Mouse (Mus musculus): ENCODE data around the gene 2010111I01Rik. TPM values are rescaled to one million over a fixed set of nuclear protein-coding genes. Genes with fewer than 3 reads are reported as not detected.

The 2010111I01Rik gene
- polyA plus RNA-seq, 1 experiment = 47.5 TPM

DNA sequence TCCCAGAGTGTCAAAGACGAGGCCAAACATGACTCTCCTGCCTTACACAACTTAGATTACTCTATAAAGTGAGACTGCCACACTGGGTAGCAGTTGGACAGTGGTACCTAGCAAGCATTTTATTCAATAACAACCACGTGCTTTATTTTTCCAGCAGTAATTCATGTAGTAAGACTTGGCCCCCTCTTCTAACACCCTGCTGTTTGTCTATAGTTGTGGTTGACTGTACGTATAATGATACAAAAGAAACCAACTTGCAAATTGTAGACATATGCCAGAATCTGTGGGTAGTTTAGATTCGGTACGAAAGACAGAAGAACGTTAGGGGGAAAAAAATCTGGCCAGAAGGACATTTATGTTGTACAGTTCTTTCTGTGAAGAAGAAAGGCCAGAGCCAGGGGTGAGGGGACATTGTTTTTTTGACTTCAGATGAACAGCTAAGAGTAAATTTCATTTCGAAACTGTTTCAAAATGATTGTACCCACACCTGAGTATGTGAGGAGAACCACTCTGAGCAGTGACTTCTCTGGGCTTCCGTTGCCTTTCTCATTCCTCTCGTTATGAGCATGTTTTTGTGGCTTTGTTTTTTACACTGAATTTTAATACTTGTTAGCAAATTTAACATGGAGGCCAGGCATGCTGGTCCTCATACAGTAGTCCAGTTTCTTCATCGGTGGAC is 309.9 kb downstream of the 2010111I01Rik start:
- Histone ChIP-seq H3K4me3 (replicated peaks; ENCODE audit: control insufficient read depth, low read depth, low read length) (no peak overlapping the region), H3K4me1 (ENCODE audit: control insufficient read depth, insufficient read depth, low read length) (peaks cover 1% of the 10 kb centered on the region; the same call in 1 of the 2 replicates), H3K27ac (ENCODE audit: control insufficient read depth, insufficient read depth, low read depth, low read length, poor library complexity) (no peak overlapping the region)
- WGBS = 83% methylated on average over 10 of the region's 10 CpGs
- TF ChIP-seq CTCF (IDR thresholded peaks at IDR 0.05; ENCODE audit: control insufficient read depth, insufficient read depth, low read length) = no peak
- no peak for TF ChIP-seq POLR2A (IDR thresholded peaks at IDR 0.05; ENCODE audit: borderline replicate concordance, control insufficient read depth, low read depth, low read length)

GRCm38 (mm10) chr13:63276389-63276788 is 311.7 kb downstream of the 2010111I01Rik start:
- Histone ChIP-seq H3K4me1 (ENCODE audit: control insufficient read depth, insufficient read depth, low read length) (peaks cover 1% of the 10 kb centered on the region; the same call in 1 of the 2 replicates), H3K4me3 (replicated peaks; ENCODE audit: control insufficient read depth, low read depth, low read length) (no peak overlapping the region), H3K27ac (ENCODE audit: control insufficient read depth, insufficient read depth, low read depth, low read length, poor library complexity) (no peak overlapping the region)
- no peak for TF ChIP-seq POLR2A (IDR thresholded peaks at IDR 0.05; ENCODE audit: borderline replicate concordance, control insufficient read depth, low read depth, low read length)
- no peak for TF ChIP-seq CTCF (IDR thresholded peaks at IDR 0.05; ENCODE audit: control insufficient read depth, insufficient read depth, low read length)
- WGBS = 59% methylated on average over 4 of the region's 4 CpGs

GRCm38 (mm10) chr13:63277316-63277715 is 312.6 kb downstream of the 2010111I01Rik start:
- TF ChIP-seq POLR2A (IDR thresholded peaks at IDR 0.05; ENCODE audit: borderline replicate concordance, control insufficient read depth, low read depth, low read length) = no peak
- TF ChIP-seq CTCF (IDR thresholded peaks at IDR 0.05; ENCODE audit: control insufficient read depth, insufficient read depth, low read length) = no peak
- no peak overlapping the region for H3K27ac ChIP-seq (ENCODE audit: control insufficient read depth, insufficient read depth, low read depth, low read length, poor library complexity)
- 65% methylated on average over 5 of the region's 5 CpGs for WGBS
- H3K4me3 ChIP-seq (replicated peaks; ENCODE audit: control insufficient read depth, low read depth, low read length) = no peak overlapping the region
- H3K4me1 ChIP-seq (ENCODE audit: control insufficient read depth, insufficient read depth, low read length) = peaks cover 1% of the 10 kb centered on the region; the same call in 1 of the 2 replicates

GRCm38 (mm10) chr13:63278141-63278631 is 313.5 kb downstream of the 2010111I01Rik start:
- Histone ChIP-seq H3K4me3 (replicated peaks; ENCODE audit: control insufficient read depth, low read depth, low read length) (no peak overlapping the region), H3K4me1 (ENCODE audit: control insufficient read depth, insufficient read depth, low read length) (peaks cover 1% of the 10 kb centered on the region; the same call in 1 of the 2 replicates), H3K27ac (ENCODE audit: control insufficient read depth, insufficient read depth, low read depth, low read length, poor library complexity) (no peak overlapping the region)
- TF ChIP-seq CTCF (IDR thresholded peaks at IDR 0.05; ENCODE audit: control insufficient read depth, insufficient read depth, low read length) = no peak
- TF ChIP-seq POLR2A (IDR thresholded peaks at IDR 0.05; ENCODE audit: borderline replicate concordance, control insufficient read depth, low read depth, low read length) = no peak
- WGBS = 44% methylated on average over 5 of the region's 5 CpGs

DNA sequence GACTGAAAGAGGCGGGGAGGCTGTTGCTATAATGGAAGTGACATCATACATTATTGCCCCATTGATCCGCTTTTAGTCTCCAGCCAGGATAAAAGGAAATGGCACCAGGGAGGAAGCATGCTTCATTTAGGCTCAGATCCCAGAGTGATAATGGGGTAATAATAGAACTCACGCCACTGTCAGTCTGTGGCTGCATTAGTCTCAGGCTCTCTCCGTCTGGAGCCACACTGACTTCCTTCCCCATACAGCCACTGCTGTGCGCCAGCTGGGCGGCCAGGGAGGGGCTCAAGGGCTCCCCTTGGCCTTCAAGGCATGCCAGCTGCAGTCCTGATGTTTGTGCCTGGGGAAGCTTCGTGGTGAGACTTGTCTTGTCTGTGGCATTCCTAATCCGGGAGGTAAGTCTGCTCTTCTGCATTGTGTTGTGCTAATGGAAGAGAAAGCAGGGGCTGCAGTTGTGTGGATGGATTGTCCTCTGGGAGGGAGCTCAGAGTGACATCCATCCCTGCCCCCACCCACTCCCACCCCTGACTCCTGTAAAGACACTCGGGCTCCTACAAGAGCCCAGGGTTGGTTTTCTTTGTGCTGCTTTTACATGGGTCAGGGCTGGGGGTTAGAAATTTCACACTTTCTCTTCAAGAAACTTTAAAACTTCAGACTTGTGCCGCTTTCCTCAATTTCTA is 314.2 kb downstream of the 2010111I01Rik start:
- no peak overlapping the region; the same call in 1 of the 2 replicates for H3K27ac ChIP-seq (ENCODE audit: control insufficient read depth, insufficient read depth, low read depth, low read length, poor library complexity)

GRCm38 (mm10) chr13:63279807-63280206 is 315.1 kb downstream of the 2010111I01Rik start:
- peaks cover 1% of the 10 kb centered on the region; the same call in 1 of the 2 replicates for H3K4me1 ChIP-seq (ENCODE audit: control insufficient read depth, insufficient read depth, low read length)
- no peak overlapping the region for H3K4me3 ChIP-seq (replicated peaks; ENCODE audit: control insufficient read depth, low read depth, low read length)
- no peak overlapping the region for H3K27ac ChIP-seq (ENCODE audit: control insufficient read depth, insufficient read depth, low read depth, low read length, poor library complexity)
- no peak for TF ChIP-seq CTCF (IDR thresholded peaks at IDR 0.05; ENCODE audit: control insufficient read depth, insufficient read depth, low read length)
- TF ChIP-seq POLR2A (IDR thresholded peaks at IDR 0.05; ENCODE audit: borderline replicate concordance, control insufficient read depth, low read depth, low read length) = no peak
- 83% methylated on average over 8 of the region's 8 CpGs for WGBS

More for the DNA sequence above, 314.2 kb downstream of the 2010111I01Rik start:
- H3K4me1 ChIP-seq (ENCODE audit: control insufficient read depth, insufficient read depth, low read length) = peaks cover 1% of the 10 kb centered on the region; the same call in 1 of the 2 replicates
- WGBS = 19% methylated on average over 10 of the region's 10 CpGs
- TF ChIP-seq CTCF (IDR thresholded peaks at IDR 0.05; ENCODE audit: control insufficient read depth, insufficient read depth, low read length) = no peak
- no peak for TF ChIP-seq POLR2A (IDR thresholded peaks at IDR 0.05; ENCODE audit: borderline replicate concordance, control insufficient read depth, low read depth, low read length)
- H3K4me3 ChIP-seq (replicated peaks; ENCODE audit: control insufficient read depth, low read depth, low read length) = no peak overlapping the region

DNA sequence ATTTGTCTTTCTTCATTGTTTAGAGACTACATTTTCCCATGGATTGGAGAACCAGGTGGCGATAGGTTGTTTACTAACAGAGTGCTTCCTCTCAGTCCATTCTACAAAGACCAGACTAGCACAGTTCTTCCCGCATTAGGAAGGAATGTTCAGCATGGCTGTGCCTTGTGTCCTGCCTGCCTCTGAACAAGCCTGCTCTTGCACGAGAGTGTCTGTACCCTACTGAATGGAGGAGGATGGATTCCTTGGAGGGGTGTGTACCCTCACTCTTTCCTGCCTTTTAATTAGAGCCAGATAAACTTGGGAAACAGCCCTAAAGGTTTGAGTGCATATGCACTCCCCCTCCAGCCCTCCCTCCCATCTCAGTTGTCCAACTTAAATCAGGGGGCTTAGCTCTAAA is 315.7 kb downstream of the 2010111I01Rik start:
- WGBS = 84% methylated on average over 3 of the region's 3 CpGs
- Histone ChIP-seq H3K27ac (ENCODE audit: control insufficient read depth, insufficient read depth, low read depth, low read length, poor library complexity) (no peak overlapping the region), H3K4me3 (replicated peaks; ENCODE audit: control insufficient read depth, low read depth, low read length) (no peak overlapping the region), H3K4me1 (ENCODE audit: control insufficient read depth, insufficient read depth, low read length) (peaks cover 1% of the 10 kb centered on the region; the same call in 1 of the 2 replicates)
- TF ChIP-seq POLR2A (IDR thresholded peaks at IDR 0.05; ENCODE audit: borderline replicate concordance, control insufficient read depth, low read depth, low read length) (no peak), CTCF (IDR thresholded peaks at IDR 0.05; ENCODE audit: control insufficient read depth, insufficient read depth, low read length) (no peak)

DNA sequence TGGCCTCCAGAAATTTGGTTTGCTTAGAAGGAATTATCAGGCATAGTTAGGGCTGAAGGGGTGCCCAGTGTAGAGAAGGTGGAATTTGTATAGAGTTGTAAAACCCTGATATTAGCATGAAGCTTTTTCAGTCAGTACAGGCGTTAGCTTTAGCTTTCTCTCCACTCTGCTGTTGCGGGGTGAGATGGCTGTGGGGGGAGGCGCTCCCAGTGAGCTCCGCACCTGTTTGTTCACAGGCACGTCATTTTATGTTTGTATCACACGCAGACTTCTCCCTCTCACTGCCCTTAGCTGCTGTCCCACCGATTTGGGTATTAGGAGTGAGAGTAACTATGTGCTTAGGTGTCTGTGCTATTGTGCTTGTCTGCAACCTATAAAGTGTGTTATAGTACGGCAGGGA is 316.5 kb downstream of the 2010111I01Rik start:
- 90% methylated on average over 8 of the region's 8 CpGs for WGBS
- H3K4me1 ChIP-seq (ENCODE audit: control insufficient read depth, insufficient read depth, low read length) = peaks cover 1% of the 10 kb centered on the region; the same call in 1 of the 2 replicates
- no peak overlapping the region for H3K27ac ChIP-seq (ENCODE audit: control insufficient read depth, insufficient read depth, low read depth, low read length, poor library complexity)
- no peak for TF ChIP-seq CTCF (IDR thresholded peaks at IDR 0.05; ENCODE audit: control insufficient read depth, insufficient read depth, low read length)
- TF ChIP-seq POLR2A (IDR thresholded peaks at IDR 0.05; ENCODE audit: borderline replicate concordance, control insufficient read depth, low read depth, low read length) = no peak
- H3K4me3 ChIP-seq (replicated peaks; ENCODE audit: control insufficient read depth, low read depth, low read length) = no peak overlapping the region
